Mouse (Mus musculus): ENCODE measurements around the gene Metap1.
"Not testable (repeated sequence)": the region's sequence is repeated elsewhere in the genome, so short reads cannot be mapped to it uniquely, and the experiment has no call there.

Metap1 gene

GRCm38 (mm10) chr3:138499854-138500740 is 10.8 kb upstream of the Metap1 start:
- no peak for DNase-seq (ENCODE audit: low spot score in 2 of 2)

GRCm38 (mm10) chr3:138498731-138499130 is 9.4 kb upstream of the Metap1 start:
- DNase-seq (ENCODE audit: low spot score in 2 of 2), result no peak

- peak in 1 of 2 experiments; percentile 18 for DNase-seq (ENCODE audit: low spot score in 2 of 2)
Measured at GRCm38 (mm10) chr3:138495166-138496145, 6.1 kb upstream of the Metap1 start.

- DNase-seq (ENCODE audit: low spot score in 2 of 2), result no peak
Measured at GRCm38 (mm10) chr3:138494565-138494964, 5.2 kb upstream of the Metap1 start.

GRCm38 (mm10) chr3:138493668-138494067 is 4.4 kb upstream of the Metap1 start:
- no peak for DNase-seq (ENCODE audit: low spot score in 2 of 2)

- DNase-seq (ENCODE audit: low spot score in 2 of 2), result peak in 1 of 2 experiments; percentile 14
Measured at GRCm38 (mm10) chr3:138490034-138490337, 671 bp upstream of the Metap1 start.

GRCm38 (mm10) chr3:138488584-138489326 is 560 bp downstream of the Metap1 start:
- peak; percentile 16 to 21 for DNase-seq (ENCODE audit: low spot score in 2 of 2)

- DNase-seq (ENCODE audit: low spot score in 2 of 2), result no peak
Measured at GRCm38 (mm10) chr3:138483240-138483639, 6.1 kb downstream of the Metap1 start.

GRCm38 (mm10) chr3:138481526-138482284 is 7.6 kb downstream of the Metap1 start:
- no peak for DNase-seq (ENCODE audit: low spot score in 2 of 2)

- DNase-seq (ENCODE audit: low spot score in 2 of 2), result no peak
Measured at GRCm38 (mm10) chr3:138479489-138479888, 9.8 kb downstream of the Metap1 start.

- DNase-seq (ENCODE audit: low spot score in 2 of 2), result no peak
Measured at GRCm38 (mm10) chr3:138471066-138471465, 18.2 kb downstream of the Metap1 start.

- not testable (repeated sequence) for DNase-seq (ENCODE audit: low spot score in 2 of 2)
Measured at GRCm38 (mm10) chr3:138466656-138467055, 22.7 kb downstream of the Metap1 start.

- DNase-seq (ENCODE audit: low spot score in 2 of 2), result no peak
Measured at GRCm38 (mm10) chr3:138464573-138465147, 24.7 kb downstream of the Metap1 start.

GRCm38 (mm10) chr3:138463807-138464206 is 25.5 kb downstream of the Metap1 start:
- no peak for DNase-seq (ENCODE audit: low spot score in 2 of 2)

GRCm38 (mm10) chr3:138463137-138463536 is 26.2 kb downstream of the Metap1 start:
- no peak for DNase-seq (ENCODE audit: low spot score in 2 of 2)

GRCm38 (mm10) chr3:138461832-138462231 is 27.5 kb downstream of the Metap1 start:
- DNase-seq (ENCODE audit: low spot score in 2 of 2), result no peak

GRCm38 (mm10) chr3:138460260-138460659 is 29.1 kb downstream of the Metap1 start:
- peak; percentile 33 to 58 for DNase-seq (ENCODE audit: low spot score in 2 of 2)

GRCm38 (mm10) chr3:138458441-138458840 is 30.9 kb downstream of the Metap1 start:
- DNase-seq (ENCODE audit: low spot score in 2 of 2), result no peak

GRCm38 (mm10) chr3:138454711-138455435 is 34.4 kb downstream of the Metap1 start:
- DNase-seq (ENCODE audit: low spot score in 2 of 2), result no peak

- DNase-seq (ENCODE audit: low spot score in 2 of 2), result no peak
Measured at GRCm38 (mm10) chr3:138454234-138454633, 35.1 kb downstream of the Metap1 start.
